Mouse (Mus musculus): ENCODE results near the gene Specc1. TPM values are rescaled to one million over a fixed set of nuclear protein-coding genes. Genes with fewer than 3 reads are reported as not detected.

Specc1 gene
- total RNA-seq, 2 experiments from 2014 or later: 10.5 to 15.9 TPM

DNA sequence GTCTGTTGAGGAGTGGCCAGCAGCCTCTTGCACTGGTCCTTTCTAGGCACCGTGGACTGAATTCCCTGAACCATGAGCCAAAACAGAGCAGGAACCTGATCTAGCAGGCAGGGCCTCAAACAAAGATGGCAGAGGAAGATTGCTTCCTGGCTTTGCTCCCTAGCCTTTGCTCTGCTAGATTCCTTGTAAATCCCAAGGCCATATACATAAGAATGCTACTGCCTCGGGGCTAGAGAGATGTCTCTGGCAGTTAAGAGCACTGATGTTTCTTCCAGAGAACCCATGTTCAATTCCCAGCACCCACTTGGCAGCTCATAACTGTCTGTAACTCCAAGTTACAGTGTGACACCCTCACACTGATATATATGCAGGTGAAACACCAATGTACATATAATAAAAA is 83.6 kb downstream of the Specc1 start:
- no peak for DNase-seq
- intact Hi-C loops (cut with DNase I): no loop called here

DNA sequence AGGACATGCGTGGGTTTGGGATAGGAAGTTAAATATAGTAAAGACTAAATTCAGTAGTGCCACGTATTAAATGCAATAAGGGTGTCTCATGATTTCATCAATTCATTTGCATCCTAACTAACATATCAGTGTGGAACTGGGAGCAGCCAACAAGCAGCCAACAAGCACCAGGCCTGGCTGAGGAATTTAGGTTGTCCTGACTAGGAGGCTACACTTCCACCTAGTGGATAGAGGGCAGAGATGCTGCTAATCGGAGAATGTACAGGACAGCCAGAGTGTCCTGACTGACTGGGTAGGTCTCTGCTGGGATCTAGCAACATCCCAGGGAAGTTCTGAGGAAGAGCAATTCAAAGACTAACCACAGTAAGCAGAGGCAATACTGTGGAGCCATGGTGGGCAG is 88.1 kb downstream of the Specc1 start:
- intact Hi-C loops (cut with DNase I): loop anchor here (2.0 kb wide), 1 partner anchor 94 kb away; no protein-coding TSS in a partner anchor
- DNase-seq: peak; percentile 52 to 54

GRCm38 (mm10) chr11:62045964-62046363 is 89.4 kb downstream of the Specc1 start:
- intact Hi-C loops (cut with DNase I): loop anchor here (2.0 kb wide), 2 partner anchors 81 to 95 kb away; no protein-coding TSS in a partner anchor
- DNase-seq: no peak

- intact Hi-C loops (cut with DNase I): loop anchor here (1.0 to 2.0 kb wide), 2 partner anchors 79 to 232 kb away; no protein-coding TSS in a partner anchor
- peak; percentile 71 to 86 for DNase-seq
These were observed 91.5 kb downstream of the Specc1 start for GRCm38 (mm10) chr11:62047817-62048640.

- DNase-seq: no peak
- intact Hi-C loops (cut with DNase I): no loop called here
These were observed 92.6 kb downstream of the Specc1 start for GRCm38 (mm10) chr11:62049170-62049569.

- intact Hi-C loops (cut with DNase I): no loop called here
- peak in 1 of 2 experiments; percentile 8 for DNase-seq
These were observed 94.1 kb downstream of the Specc1 start for GRCm38 (mm10) chr11:62050356-62051330.

DNA sequence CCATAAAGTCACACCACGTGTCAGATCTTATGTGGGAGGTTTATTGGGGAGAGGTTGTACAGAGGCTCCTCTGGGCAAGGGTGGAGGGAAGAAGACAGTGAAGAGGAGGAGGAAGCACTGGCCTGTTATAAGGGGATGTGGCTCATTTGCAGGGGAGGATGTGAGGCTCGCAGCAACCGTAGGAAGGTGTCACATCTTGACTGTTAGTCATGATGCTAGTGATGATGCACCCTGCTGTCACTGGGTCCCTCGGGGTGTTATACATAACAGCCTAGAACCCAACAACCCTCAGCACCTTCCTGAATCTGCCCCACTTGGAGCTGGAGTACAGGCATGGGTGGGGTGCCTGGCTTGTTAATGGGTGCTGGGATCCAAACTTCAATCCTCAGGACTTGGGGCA is 94.9 kb downstream of the Specc1 start:
- DNase-seq: no peak
- intact Hi-C loops (cut with DNase I): no loop called here

DNA sequence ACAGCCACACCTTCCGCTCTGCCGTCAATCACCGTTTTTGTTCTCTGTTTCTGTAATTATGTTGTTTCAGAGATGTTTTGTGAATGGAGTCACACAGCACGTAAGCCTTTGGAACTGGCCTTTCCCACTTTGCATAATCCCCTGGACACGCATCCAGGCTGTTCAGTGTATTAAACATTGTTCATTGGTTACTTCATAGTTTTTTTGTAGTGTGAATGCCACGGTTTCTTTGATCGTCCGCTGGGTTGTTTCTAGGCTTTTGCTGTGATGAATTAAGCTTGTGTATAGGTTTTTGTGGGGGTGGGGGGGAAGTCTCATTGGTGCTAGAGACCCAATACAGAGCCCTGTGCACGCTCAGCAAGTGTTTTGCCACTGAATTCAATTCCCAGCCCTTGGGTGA is 97.4 kb downstream of the Specc1 start:
- DNase-seq: no peak
- intact Hi-C loops (cut with DNase I): no loop called here

DNA sequence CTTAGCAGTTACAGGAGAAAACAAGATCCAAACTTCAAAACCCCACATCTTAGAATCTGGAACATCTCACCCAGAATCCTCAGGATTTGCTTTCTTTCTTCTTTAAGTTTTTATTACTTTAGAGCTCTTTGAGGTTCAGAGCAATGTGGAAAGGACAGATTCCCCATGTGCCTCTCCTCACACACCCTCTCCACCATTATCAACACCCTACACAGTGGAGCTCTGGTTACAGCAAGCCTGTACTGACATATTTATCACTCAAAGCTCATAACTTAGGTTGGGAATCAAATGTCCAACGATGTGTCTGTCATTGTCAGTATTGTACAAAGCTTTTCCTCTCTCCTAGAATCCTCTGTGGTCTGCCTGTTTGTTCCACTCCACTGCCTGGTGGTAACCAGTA is 108.0 kb downstream of the Specc1 start:
- intact Hi-C loops (cut with DNase I): no loop called here
- DNase-seq: no peak

GRCm38 (mm10) chr11:62065655-62066054 is 109.1 kb downstream of the Specc1 start:
- no peak for DNase-seq
- intact Hi-C loops (cut with DNase I): no loop called here

DNA sequence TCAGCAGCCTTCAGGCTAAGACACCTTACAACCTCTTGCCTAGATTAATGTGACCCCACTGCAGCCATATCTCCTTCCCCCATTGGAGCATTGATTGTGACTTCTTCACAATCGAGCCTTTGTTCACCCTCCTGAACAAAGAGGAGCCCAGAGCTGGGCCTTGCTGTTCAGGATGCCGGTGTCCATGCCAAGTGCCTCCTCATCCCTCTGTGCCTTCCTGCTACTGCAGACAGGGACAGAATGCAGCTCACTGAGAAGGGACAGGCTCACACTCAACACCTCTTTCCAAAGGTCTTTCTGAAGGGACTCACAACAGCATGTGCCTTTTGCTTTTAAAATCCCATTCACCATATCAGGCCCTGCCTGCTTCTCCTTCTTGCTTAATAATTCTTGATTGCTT is 113.0 kb downstream of the Specc1 start:
- intact Hi-C loops (cut with DNase I): no loop called here

DNA sequence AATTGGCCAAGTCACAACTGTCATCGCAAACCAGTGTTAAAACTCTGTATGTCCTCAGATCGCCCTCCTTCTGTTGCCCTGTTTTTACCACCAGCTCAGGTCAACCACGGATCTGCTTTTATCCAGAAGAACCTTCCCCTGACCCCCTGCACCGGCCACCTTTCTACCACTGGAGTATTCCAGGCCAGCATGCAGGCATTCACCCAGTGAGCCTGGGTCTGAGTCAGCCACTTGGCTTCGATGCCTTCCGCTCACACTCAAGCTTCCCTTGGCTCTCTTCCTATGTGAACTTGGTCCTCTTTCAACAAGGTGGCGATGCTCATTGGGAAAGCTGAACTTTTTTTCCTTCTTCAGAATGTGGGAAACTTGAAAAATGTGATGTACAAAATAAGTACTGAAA is 113.6 kb downstream of the Specc1 start:
- no peak for DNase-seq
- intact Hi-C loops (cut with DNase I): no loop called here

More for the DNA sequence above, 113.0 kb downstream of the Specc1 start:
- no peak for DNase-seq

GRCm38 (mm10) chr11:62072406-62072805 is 115.8 kb downstream of the Specc1 start:
- DNase-seq: no peak
- intact Hi-C loops (cut with DNase I): no loop called here

GRCm38 (mm10) chr11:62073575-62074140 is 117.1 kb downstream of the Specc1 start:
- DNase-seq: no peak
- intact Hi-C loops (cut with DNase I): no loop called here

GRCm38 (mm10) chr11:62074578-62074977 is 118.0 kb downstream of the Specc1 start:
- DNase-seq: no peak
- intact Hi-C loops (cut with DNase I): no loop called here

DNA sequence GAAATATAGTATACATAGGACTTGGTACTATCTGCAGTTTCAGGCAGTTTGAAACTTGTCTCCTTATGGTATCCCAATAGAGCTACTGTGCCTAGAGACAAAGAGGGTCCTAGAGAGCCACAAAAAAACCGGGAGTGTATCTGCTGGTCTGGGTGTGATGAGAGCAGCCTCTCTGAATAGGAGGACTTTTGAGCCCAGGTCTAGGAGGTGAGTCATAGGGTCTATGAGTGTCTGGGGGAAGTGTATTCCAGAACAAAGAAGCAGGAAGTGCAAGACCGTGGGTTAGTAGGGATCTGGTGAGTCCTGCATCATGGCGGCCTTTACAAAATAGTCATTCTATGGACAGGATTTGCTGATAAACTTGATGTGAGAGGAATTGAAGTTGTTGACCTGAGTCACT is 118.5 kb downstream of the Specc1 start:
- DNase-seq: no peak

GRCm38 (mm10) chr11:62075551-62075950 is 119.0 kb downstream of the Specc1 start:
- intact Hi-C loops (cut with DNase I): no loop called here
- no peak for DNase-seq

More for the DNA sequence above, 118.5 kb downstream of the Specc1 start:
- intact Hi-C loops (cut with DNase I): no loop called here

DNA sequence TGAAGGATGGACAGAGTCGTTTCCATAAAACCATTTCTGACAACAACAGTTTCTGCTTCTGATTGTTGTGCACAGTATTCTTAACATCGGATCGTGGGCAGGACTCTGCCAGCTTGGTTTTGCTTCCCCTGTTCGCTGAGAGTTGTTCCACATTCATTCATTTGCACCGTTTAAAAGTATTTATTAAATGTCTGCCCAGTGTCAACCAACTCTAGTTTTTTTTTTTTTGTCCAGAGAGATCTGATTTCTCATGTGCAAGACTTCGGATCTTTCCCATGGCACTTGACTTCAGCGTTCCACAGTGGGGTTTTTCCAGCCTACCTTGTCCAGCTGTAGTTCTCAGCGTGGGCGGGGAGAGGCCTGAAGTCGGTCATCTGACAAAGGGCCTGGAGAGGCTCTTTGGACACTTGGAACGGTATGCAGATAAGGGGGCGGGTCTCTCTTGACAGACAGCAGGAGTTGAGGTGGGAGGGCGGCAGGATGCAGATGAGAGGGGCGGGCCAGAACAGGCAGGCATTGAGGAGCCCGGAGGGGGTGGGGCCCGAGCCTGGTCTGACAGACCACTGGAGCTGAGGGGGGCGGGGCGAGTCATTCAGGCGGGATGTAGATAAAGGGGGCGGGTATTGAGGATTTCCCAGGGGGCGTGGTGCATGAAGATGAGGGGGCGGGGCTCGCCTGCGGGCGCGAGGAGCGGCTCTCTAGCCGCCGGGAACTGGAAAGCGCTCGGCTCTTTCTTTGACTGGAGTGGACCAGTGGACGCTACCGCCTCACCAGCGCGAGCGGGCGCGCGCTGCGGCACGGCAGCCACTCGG is 120.0 kb downstream of the Specc1 start:
- intact Hi-C loops (cut with DNase I): no loop called here

GRCm38 (mm10) chr11:62077157-62077865 is 120.7 kb downstream of the Specc1 start:
- peak; percentile 13 to 27 for DNase-seq
- intact Hi-C loops (cut with DNase I): no loop called here

More for the DNA sequence above, 120.0 kb downstream of the Specc1 start:
- peak; percentile 98 to 99 for DNase-seq
